Mouse (Mus musculus) cerebellum, adult 18-20 months (tissue): Measurements from ENCODE around the gene Ntng1.

Experiments
- DNase-seq, 2 experiments: peaks; one replicate each; pipeline ENCODE4 v3.0.0; 2021

The Ntng1 gene

DNA sequence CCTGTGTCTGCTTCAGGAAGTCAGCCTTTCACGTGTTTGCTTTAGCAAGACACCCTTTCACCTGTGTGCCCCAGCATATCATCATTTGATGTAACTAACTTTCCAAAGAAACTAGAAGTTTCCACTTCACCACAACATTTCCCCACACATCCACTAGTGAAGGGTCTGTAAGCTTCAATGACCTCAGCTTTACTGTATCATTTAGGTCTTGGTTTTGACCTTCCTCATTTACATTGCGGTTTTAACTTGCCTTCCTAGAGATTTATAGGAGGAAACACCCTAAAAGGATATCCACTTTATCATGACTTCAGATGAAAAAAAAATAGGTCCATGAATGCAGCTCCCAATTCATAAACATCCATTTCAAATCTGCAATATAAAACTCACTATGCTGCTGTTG lies 89.7 kb downstream of the Ntng1 start:
- DNase-seq = no peak

- no peak for DNase-seq
Measured at GRCm38 (mm10) chr3:110048152-110048551, 95.7 kb downstream of the Ntng1 start.

DNA sequence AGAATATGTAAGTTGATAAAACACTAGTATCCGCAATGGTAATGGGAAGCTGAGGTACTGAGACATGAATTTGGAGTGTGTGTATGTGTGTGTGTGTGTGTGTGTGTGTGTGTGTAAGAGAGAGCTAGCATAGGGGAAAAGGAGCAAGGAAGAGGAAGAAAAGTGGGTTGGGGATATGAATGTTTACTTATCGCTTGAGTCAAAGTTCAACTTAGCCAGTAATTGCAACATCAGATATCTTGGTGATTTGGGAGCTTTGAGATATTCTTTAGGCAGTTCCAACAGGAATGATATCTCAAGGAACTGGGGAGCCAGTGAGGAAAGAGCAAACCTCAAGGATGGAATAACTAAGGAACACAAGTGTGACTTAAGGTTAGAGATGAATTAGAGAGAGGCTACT lies 97.1 kb downstream of the Ntng1 start:
- no peak for DNase-seq

GRCm38 (mm10) chr3:110044209-110044608 lies 99.6 kb downstream of the Ntng1 start:
- DNase-seq = no peak

- DNase-seq = no peak
Measured at GRCm38 (mm10) chr3:110043641-110044187, 100.1 kb downstream of the Ntng1 start.

DNA sequence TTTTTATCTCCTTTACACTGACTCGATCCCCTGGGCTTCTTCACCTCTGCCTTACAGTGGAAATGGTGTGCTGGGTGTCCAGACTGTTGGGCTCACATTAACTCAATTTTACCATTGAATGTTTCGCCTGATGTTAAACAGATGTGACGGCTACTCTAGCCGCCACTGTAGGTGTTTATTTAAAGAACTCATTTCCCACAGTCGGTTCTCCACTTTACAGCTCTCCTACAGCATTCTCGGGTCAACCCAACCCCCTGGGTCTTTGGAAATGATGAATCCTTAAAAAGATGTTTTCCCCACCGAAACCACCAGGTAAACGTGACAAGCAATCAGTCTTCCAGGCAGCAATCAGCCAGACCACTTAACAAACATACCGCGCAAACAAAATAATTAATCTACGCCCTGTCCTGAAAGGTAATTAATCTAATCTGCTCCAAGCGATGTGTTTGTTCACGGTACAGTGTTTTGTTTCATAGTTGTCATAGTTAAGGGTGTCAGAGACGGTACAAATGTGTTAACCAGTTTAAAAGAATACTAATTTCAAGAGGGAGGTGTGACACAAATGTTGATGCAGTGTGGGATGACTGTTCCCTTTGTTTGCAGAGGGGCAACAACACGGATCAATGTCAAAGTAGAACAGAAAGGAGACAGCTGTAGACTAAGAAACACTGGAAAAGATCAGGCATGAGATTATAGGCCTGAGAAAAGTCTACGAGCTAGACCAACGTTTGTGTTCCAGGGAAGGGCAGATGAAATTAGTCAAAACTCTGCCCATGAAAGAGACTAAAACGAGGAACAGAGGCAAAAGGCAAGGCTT lies 120.8 kb downstream of the Ntng1 start:
- DNase-seq = no peak

- no peak for DNase-seq
Measured at GRCm38 (mm10) chr3:110010870-110011626, 132.8 kb downstream of the Ntng1 start.

GRCm38 (mm10) chr3:110010441-110010840 lies 133.4 kb downstream of the Ntng1 start:
- DNase-seq = no peak

GRCm38 (mm10) chr3:110000349-110000748 lies 143.5 kb downstream of the Ntng1 start:
- no peak for DNase-seq

DNA sequence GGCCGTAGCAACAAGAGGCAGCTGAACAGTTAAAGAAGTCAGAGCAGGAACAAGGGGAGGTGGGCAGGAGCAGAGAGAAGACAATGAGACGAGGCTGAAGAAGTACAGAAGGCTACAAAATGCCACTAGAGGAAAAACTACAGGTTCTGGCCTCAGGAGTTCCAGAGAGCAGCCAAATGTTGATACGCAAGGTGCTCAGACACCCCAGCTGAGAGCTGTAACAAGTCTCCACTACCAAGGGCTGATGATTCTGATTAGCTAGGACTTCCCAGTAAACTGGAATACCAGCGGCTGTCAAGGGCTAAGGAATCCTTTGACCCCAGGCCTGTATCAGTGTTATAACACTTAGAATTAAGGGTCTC lies 148.2 kb downstream of the Ntng1 start:
- peak in 1 of 2 experiments; percentile 6 for DNase-seq

- peak; percentile 77 to 82 for DNase-seq
Measured at GRCm38 (mm10) chr3:109994978-109995662, 148.7 kb downstream of the Ntng1 start.

DNA sequence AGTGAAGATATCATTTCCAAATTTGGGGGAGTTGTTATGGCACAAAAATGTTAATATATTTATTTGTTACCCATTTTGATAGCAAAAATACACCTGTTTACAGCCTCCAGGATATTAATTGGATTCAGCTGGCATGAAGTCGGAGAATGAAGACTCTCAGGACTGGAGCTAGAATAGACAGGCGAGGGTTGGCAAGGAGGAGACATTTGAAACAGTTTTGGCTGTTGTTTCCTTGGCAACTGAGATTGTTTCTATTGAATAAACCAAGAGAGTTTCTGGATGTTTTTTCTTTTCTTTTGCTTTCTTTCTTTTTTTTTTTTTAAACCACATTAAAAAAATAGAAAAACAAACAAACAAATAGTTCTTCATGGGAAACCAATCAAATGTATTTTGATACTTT lies 159.7 kb downstream of the Ntng1 start:
- DNase-seq = peak in 1 of 2 experiments; percentile 8

- peak in 1 of 2 experiments; percentile 11 for DNase-seq
Measured at GRCm38 (mm10) chr3:109977614-109978013, 166.2 kb downstream of the Ntng1 start.

DNA sequence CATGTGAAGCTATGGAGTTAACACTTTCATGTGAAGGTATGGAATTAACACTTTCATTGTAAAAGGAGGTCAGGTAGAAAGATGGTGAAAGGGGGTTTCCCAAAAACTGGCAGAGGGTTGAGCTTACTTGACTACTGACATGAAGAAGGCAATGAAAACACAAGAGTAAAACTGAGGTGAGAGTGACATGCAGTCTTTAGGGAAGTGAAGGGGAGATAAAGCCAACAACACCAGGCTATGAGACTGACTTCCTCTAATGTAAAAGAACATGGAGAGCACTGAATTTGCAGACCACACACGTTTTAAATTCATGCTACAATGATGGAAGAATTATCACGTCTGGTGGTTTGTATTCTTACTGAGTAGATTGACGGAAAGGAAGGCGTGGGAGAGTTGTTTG lies 168.7 kb downstream of the Ntng1 start:
- DNase-seq = no peak

GRCm38 (mm10) chr3:109971465-109971864 lies 172.3 kb downstream of the Ntng1 start:
- no peak for DNase-seq

DNA sequence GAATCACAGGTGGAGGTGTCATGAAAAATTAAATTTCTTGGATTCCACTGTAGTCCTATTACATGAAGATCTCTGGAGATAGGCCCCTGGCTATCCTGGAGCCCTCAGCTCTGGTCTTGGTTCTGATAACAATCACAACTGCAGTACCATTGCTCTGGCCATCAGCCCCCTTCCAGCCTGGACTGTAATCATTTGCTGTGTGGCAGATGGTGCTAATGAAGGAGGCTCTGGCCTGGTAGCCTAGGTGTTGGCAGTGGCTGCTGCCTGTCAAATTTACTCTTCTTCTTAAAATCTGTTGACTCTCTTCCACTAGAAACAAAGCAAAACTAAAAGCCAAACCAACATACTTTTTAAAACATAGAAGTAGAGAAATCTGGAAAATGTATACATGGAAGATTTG lies 173.6 kb downstream of the Ntng1 start:
- DNase-seq = peak; percentile 32 to 43

DNA sequence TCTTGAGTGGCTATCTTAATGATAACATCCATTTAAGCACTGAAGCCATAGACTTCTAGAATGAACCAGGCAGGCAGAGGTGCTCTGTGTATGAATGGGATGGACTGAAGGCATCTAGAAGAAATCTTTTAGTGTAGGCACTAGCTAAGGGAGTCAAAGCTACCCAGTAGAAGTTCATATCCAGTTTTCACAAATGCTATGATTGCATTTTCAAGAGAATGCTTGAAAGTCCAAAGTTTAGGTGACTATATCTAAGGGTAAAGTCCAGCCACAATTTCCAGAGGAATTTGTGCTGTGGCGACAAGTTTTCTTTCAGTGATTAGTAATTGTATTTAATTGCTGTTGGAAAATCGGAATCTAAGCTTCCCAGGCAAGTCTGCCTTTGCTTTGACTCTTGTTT lies 181.2 kb downstream of the Ntng1 start:
- no peak for DNase-seq

GRCm38 (mm10) chr3:109942960-109943359 lies 200.9 kb downstream of the Ntng1 start:
- no peak for DNase-seq

DNA sequence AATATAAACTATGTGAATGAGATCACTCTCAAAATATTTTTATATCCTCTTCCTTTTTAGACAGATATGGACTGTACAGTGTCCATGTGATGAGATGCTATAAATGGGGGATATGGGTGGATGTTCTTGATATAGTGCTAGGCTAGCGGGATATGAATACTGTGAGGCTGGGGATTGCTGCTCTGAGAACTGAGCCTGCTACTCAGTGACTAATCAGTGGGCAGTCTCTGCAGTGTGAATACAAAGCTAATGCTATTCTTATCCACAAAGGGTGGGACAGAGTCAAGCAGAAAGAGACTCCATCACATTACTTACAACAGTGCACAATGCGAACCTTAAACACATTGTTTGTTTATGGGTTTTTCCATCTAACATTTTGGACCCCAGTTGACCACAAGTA lies 206.2 kb downstream of the Ntng1 start:
- DNase-seq = no peak

DNA sequence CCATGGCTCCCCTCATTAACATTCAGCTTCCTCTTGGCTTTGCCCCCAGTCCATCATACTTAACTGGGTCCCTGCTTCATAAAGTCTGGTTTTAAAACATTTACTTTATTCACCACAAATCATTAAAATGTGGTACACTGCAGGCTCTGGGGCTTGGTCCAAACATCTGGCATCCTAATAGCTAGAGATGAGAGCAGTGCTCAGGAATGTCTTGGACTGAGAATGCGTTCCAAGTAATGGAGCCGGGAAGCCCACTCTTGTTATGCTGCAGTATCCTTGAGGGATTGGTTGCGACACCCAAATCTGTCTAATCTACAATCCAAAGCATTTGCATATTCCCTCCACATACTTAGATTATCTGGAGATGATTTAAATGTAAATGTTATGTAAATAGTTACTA lies 207.5 kb downstream of the Ntng1 start:
- no peak for DNase-seq

DNA sequence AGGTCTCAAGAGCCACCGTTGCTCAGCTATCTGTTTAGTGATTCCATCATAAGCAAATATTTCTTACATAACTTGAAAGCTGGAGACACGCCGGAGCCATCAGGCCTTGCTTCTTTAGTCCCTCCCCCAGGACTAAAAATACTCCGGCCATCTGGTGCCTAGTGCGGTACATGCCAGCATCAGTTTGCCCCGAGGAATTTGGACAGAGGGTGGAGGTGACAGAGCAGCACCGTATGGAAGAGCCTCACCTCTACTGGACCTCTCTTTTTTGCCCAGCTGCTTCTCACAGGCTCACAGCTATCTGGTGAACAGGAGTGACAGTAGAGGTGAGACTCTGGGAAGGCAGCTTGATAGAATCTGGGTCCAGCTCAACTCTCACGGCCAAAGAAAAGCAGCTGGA lies 211.6 kb downstream of the Ntng1 start:
- DNase-seq = peak; percentile 91 to 95

DNA sequence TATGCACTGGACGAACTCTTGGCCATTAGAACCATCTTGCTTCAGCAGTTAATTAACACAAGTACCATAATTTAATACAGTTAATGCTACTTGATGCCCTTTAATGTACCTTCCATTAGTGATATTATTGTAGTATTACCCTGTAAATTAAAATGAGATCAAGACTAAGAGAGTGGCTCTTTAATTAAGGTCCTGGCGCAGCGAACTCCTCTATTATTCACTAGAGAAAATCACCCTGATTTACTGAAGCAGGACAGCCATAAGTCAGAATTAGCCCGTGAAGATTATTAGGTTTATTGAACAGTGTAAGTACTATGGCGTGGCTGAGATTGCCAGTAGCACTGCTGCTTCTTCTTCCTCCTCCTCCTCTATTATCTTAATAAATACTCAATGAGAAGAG lies 212.8 kb downstream of the Ntng1 start:
- DNase-seq = no peak

DNA sequence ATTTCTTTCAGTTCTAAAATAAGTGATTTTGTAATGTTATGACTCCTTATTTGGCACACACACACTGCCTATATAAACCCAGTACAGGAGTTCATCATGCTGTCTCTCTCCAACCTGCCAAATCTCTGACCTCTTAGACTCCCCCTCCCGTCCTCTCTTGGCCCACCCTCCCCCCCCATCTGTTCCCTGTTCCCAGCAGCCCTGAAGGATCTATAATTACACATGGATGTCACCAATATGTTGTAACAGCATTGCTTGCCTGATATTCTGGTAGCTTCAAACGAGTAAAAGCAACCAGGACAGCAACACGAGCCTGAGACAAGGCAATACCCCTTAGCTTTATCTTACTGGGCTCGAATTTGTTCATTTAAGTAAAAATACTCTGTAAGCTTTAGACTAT lies 220.0 kb downstream of the Ntng1 start:
- peak; percentile 23 to 41 for DNase-seq
